Mouse (Mus musculus) liver, adult 2 months (tissue): ENCODE measurements around the gene Kansl3.

Experiments used
- CTCF ChIP-seq: fragments of 200-500 bp; IDR thresholded peaks from 2 replicates; pipeline ENCODE4 v1.5.1; 2011; ENCODE audit warnings: low read depth, low read length, control low read depth
- POLR2A ChIP-seq: fragments of 200-500 bp; IDR thresholded peaks from 2 replicates; pipeline ENCODE4 v1.6.1; 2011; ENCODE audit warnings: low read length, control low read depth; ENCODE audit not compliant: insufficient read depth; ENCODE audit errors: extremely low read depth

DNA sequence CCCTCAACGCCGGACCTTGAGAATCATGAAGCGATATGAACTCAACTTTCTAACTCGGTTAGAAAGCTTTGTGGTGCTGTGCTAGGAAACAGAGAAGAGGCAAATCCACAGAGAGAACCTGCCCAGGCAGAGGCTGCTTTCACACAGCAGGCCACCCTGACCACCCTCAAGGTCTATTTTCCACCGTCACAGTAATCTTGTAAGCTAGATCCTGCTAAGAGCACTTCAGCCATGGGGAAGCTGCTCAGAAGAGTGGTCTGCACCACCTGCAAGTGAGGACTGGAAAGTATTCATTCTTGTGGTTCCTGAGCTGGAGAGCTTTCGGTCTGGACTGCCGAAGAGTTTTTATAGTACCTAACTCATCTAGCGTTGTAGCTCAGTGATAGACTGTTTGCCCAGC, 66.7 kb downstream of the Kansl3 start:
- TF ChIP-seq POLR2A = no peak
- no peak for TF ChIP-seq CTCF
